Mouse (Mus musculus) thymus, postnatal 25 days (tissue): ENCODE results near the gene Gm21992.
A peak's percentile ranks its signal among the peaks of the same experiment; 100 is the strongest.

Source experiments
- DNase-seq: peaks from one replicate; pipeline ENCODE4 v3.0.0; 2022

Gene Gm21992

GRCm38 (mm10) chr19:4811063-4811908 is at the start of gene Gm21992, which contains the start of gene Rbm14:
Gene Gm21992 (minus strand): TSS chr19:4811612.
Gene Rbm14 (minus strand): TSS chr19:4811634.
- DNase-seq = peak; percentile 96

DNA sequence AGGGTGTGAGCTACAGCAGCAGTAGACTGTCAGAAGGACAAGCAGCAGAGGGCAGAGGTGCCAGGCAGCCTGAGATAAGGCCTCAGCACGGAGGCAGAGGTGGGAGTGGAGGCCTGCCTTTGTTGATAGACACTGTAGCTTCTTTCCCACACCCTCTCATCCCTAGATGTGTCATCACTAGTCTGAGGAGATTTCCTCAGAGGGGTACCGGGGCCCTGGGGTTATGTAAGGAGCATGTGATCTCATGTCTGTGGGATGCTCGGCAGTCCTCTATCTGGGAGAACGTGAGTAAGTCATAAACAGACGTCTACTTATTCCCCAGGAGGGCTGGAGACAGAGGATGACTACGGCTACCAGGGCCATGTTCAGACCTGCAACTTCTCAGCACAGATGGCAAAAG is 47.7 kb upstream of the Gm21992 start:
- no peak for DNase-seq

GRCm38 (mm10) chr19:4855951-4856350 is 44.5 kb upstream of the Gm21992 start:
- no peak for DNase-seq

GRCm38 (mm10) chr19:4855470-4855820 is 44.0 kb upstream of the Gm21992 start:
- no peak for DNase-seq

- DNase-seq = no peak
Measured at GRCm38 (mm10) chr19:4854552-4855469, 43.4 kb upstream of the Gm21992 start, which contains the start of gene Ctsf. Gene Ctsf (plus strand): TSS chr19:4855130.

- DNase-seq = no peak
Measured at GRCm38 (mm10) chr19:4850281-4850680, 38.9 kb upstream of the Gm21992 start.

GRCm38 (mm10) chr19:4849800-4850199 is 38.4 kb upstream of the Gm21992 start:
- no peak for DNase-seq

DNA sequence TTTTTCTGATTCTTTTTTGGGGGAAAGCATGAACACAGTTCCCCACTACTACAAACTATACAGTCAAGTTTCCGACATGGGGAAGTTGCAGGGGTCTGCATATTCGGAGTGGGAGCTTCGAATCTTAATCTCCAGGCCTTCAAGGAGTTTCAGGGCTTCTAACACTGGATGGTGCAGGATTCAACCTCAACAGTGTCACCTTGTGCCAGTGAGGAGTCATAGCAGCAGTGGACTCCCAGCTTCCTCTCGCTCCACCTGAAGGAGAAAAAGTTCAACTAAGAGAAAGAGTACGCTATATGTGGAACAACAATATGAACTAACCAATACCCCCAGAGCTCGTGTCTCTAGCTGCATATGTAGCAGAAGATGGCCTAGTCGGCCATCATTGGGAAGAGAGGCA is 36.1 kb upstream of the Gm21992 start:
- DNase-seq = peak; percentile 33

GRCm38 (mm10) chr19:4845846-4846245 is 34.4 kb upstream of the Gm21992 start:
- DNase-seq = no peak

GRCm38 (mm10) chr19:4842611-4843010 is 31.2 kb upstream of the Gm21992 start:
- DNase-seq = no peak

DNA sequence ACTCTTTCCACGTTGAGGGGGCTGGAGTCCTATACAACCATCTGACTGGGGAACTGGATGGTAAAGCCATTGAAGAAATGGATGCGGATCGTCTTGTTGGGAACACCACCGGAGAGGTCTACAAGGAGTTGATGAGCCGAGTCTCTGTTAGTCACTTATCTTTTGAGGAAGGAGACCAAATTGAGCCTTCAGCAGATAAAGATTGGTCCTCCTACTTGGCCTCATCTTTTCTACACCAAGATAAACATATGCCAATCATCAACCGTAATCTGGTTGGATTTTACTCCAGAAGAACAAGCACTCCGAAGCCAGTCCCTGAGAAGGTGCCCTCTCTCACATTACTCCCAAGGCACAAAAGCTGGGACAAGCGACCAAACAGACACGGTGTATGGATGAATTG is 29.4 kb upstream of the Gm21992 start:
- DNase-seq = no peak

- DNase-seq = peak; percentile 94
Measured at GRCm38 (mm10) chr19:4839149-4839548, 27.7 kb upstream of the Gm21992 start, which contains the start of the genes Ccs and Ccdc87. Gene Ccs (minus strand): TSS chr19:4839332. Gene Ccdc87 (plus strand): TSS chr19:4839366.

- DNase-seq = no peak
Measured at GRCm38 (mm10) chr19:4838526-4839140, 27.2 kb upstream of the Gm21992 start.

DNA sequence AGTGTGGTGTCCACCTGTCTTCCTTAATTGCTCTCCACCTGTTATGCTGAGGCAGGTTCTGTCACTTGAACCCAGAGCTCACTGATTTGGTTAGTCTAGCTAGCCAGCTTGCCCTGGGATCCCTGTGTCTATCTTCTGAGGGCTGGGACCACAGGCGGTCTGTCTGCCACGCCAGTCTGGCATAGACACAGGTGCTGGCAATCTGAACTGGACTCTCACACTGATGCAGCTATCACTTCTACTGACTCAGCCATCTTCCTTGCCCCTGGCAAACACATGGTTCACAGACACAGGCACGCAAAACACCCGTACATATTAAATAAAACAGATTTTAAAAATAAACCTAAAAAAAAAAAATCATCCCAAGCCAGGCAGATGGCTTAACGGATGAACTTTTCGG is 25.6 kb upstream of the Gm21992 start:
- DNase-seq = no peak

DNA sequence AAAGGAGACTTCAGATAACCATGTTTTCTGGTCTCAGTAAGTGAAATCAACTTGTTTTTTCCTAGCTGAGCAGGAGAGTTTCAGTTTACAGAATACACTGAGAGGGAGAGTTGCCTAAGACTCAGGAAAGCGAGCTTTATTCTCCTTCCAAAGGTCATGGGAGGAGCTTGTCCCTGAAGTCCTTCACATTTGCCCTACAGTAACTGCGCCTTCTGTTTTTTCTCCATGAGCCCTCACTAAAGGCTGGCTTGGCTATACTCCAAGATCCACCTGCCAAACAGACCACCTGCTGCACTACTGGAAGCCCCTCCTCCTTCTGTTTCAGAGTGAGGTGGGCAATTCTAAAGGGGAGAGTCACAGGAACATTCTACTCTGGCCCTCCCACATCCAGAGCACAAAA is 24.7 kb upstream of the Gm21992 start:
- DNase-seq = no peak

DNA sequence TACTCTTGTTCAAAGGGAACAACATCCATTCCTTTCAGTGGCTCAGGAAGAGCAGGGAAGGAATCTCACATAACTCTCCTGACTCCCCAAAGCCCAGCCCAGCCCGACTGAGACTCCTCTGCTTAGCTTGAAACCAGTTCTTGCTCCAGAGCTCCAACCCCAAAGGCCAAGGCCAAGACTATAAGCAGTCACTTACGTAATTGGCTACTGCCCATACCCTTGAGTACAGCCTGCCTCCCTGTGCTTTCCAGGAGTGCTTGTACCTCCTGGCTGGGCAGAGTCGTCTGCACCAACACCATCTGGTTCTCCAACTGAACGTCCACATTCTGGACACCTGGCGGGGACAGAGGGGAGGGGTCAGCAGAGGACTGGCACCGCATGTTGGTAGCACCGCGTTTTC is 22.6 kb upstream of the Gm21992 start:
- DNase-seq = no peak

GRCm38 (mm10) chr19:4829156-4829555 is 17.7 kb upstream of the Gm21992 start:
- DNase-seq = no peak

DNA sequence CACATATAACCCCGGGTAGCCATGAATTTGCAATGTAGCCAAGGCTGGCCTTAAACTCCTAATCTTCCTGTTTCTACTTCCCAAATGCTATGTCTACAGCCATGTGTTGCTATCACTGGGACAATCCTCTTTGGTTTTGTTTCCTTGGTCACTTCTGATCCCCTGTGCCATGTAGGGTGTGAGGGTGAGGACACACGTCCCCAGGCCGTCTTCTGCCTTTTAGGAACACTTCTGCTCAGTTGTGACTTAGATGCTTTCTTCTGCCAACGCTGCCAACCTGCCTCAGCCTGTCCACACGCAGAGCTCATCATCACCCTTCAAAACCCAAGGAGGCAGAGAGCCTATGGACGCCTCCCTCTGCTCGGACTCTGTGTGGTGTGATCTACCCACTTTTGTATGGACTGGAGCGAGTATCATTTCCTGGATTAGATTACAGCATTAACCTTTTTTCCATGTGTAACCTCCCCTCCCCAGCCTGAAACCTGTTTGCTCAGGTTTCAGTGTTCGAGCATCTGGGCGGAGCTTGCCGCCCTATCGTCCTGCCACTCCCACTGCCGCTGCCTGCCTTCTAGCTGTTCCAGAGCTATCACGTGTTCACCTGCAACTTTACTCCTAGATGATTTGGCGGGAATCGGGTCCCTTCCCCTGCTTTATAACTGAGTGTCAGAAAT is 17.2 kb upstream of the Gm21992 start:
- no peak for DNase-seq

DNA sequence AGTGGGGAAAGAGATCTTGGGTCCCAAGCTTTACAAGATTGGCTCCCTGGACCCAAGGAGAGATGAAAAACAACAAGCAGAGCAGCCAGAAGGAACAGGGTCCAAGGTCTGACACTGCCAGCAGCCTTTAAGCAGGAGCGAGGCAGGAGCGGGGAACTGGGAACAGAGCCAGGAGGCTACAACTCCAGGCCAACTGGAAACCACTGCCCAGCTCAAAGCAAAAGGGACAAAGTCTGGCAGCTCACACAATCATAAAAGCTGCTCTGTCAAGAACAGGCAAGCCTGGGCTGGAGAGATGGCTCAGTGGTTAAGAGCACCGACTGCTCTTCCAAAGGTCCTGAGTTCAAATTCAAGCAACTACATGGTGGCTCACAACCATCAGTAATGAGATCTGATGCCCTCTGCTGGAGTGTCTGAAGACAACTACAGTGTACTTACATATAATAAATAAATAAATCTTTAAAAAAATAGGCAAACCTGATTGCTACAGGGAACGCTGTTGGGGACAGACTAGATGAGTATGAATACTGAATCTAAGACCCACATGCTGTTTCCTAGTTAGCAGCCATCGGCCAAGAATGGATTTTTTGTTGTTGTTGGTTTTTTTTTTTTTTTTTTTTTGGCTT is 9.4 kb upstream of the Gm21992 start:
- DNase-seq = no peak

DNA sequence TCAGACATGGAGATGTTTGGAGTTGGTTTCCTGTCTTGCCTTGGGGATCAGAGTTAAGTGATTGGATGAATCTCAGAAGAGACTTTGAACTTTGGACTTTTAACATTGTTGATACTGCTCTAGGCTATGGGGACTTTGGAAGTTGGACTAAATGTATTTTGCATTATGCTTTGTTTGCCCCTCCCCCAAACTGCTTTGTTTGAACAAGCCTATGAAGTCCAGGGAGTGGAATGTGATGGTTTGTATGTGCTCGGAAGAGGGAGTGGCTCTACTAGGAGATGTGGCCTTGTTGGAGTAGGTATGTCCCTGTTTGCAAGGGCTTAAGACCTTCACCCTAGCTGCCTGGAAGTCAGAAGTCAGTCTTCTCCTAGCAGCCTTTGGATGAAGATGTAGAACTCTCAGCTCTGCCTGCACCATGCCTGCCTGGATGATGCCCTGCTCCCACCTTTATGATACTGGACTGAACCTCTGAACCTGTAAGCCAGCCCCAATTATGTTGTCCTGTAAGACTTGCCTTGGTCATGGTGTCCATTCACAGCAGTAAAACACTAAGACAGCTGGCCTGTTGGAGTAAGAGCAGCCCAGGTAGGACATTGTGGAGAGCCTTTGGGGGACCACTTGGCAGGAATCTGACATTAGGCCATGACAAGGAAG is 5.9 kb upstream of the Gm21992 start:
- DNase-seq = no peak

DNA sequence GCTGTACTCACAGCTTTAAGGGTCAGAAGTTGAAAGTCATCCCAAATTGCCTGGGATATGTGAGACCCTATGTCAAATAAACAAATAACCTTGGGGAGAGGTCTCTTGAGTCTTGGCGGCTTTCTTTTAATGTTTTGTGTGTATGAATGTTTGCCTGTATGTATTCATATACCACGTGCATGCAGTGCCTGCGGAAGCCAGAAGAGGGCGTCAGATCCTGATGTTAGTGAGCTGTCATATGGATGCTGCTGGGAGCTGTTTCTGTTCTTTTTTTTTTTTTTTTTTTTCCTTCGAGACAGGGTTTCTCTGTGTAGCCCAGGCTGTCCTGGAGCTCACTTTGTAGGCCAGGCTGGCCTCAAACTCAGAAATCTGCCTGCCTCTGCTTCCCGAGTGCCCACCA is 1.6 kb upstream of the Gm21992 start:
- DNase-seq = peak; percentile 29
